Mouse (Mus musculus) adrenal gland, adult (tissue): ENCODE results near the gene Prpf38a.
A peak's percentile ranks its signal among the peaks of the same experiment; 100 is the strongest.

ENCODE experiments used
- DNase-seq, 2 experiments: peaks; one replicate each; pipeline ENCODE4 v3.0.0; 2022 to 2023; ENCODE audit warnings: low spot score in 1 of 2; ENCODE audit not compliant: inconsistent age in 2 of 2

Gene Prpf38a

GRCm38 (mm10) chr4:108578840-108579742 is at the start of gene Prpf38a, which contains the start of gene Orc1:
Prpf38a (minus strand) TSS chr4:108579336.
Orc1 (plus strand) TSS chr4:108579423.
- DNase-seq: peak; percentile 97 to 99

DNA sequence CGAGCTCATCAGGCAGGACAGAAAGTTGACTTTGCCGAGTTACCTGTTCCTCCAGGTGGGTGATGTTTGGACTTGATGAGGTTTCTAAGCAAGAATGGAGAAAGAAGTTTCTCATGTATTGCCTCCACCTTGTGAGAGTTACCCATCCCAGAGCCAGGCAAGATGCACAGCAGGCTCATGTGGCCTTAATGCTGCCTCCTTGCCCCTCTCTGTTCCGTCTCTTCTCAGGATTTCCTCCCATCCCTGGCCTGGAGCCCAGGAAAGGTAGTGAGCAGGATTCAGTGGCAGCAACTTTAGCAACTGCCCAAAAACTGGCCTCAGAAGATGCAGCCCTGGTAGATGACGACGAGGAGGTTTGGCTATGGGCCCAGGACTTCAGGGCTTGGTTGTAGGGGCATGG is 47.9 kb upstream of the Prpf38a start:
- DNase-seq: no peak

DNA sequence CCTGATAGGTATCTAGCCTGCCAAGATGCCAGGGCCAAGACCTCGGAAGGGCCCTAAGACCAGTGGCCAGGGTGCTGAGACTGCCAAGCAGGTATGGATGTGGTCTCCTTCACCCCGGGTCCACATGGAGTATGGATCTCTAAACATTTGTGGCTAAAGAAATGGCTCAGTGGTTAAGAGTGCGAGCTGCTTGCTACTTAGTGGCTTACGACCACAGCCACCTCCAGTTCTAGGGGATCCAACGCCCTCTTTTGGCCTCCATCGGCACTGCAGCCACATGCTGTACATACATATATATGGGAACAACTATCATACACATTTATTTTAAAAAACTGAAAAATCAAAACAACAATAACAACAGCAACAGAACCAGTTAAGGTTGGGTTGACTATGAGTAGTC is 42.4 kb upstream of the Prpf38a start:
- no peak for DNase-seq

- DNase-seq: peak in 1 of 2 experiments; percentile 51
Measured at GRCm38 (mm10) chr4:108620536-108620935, 41.4 kb upstream of the Prpf38a start.

DNA sequence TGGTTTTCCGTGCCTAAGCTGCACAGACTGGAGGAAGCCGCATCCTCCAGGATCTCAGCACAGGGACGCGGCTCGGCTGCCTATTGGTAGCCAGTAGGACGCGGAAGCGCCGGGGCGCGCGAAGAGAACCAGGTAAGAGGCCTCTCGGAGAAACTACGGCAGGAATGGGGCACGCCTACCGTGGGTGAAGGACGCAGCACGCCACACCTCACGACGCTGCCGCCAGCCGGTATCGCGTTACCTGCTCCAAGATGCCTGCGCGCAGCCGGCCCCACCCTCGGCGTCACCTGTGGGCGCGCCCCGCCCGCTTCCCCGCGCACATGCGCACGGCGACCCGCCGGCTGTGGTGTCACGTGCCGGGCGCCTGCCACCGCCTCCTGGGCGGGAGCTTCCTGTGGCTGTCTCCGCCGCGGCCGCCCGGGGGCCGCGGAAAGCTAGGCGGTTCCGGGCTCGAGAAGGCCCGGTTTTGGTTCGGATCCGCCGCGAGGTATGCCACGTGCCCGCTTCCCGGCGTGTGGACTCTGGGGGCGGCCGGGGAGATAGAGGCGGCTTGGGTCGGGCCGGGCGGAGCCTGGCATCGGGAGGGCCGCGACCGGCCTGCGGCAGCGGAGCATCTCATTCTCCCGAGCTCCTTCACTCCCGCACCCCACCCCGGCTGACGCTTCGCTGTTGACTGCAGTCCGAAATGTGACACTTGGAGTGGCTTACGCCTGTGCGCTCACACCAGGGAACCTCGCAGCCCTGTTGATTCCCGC is 40.6 kb upstream of the Prpf38a start, which contains the start of gene Cc2d1b:
Gene Cc2d1b (plus strand): TSS at position 354 of the 755 bp plus-strand sequence.
- DNase-seq: peak; percentile 93 to 96

DNA sequence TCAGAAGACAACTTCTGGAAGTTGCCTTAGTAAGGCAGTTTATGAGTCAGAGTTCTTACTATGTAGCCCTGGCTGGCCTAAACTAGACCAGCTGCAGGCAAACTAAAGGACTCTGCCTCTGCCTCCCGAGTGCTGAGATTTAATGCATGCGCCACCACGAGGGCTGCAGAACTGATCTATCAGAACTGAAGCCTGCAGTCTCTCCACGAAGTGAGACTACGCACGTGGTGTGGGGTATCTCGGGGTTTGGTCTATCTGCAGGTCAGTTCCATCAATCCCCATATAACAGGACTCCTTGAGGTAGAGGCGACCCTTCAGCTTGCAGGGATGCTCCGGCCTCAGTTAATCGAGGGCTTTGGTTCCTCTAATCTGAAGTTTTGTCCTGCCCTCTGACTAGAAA is 40.0 kb upstream of the Prpf38a start:
- DNase-seq: no peak

DNA sequence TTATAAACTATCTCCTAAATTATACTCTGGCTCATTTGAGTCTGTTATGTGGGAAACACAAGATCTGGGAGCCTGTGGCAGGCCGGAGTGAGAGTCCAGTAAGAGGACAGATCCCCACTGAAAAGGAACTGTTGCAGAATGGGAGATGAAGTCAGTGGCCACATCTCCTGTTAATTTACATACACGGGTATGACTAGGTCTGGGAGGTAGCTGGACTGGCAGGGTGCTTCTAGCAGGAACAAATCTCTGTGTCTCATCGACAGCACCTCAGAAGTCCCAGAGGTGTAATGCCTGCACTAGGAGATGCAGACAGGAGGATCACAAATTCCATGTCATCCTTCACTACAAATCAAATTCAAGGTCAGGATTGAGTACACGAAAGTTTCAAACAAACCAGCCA is 39.5 kb upstream of the Prpf38a start:
- DNase-seq: no peak

GRCm38 (mm10) chr4:108610935-108611334 is 31.8 kb upstream of the Prpf38a start:
- DNase-seq: no peak

GRCm38 (mm10) chr4:108608651-108609050 is 29.5 kb upstream of the Prpf38a start:
- DNase-seq: peak in 1 of 2 experiments; percentile 70

DNA sequence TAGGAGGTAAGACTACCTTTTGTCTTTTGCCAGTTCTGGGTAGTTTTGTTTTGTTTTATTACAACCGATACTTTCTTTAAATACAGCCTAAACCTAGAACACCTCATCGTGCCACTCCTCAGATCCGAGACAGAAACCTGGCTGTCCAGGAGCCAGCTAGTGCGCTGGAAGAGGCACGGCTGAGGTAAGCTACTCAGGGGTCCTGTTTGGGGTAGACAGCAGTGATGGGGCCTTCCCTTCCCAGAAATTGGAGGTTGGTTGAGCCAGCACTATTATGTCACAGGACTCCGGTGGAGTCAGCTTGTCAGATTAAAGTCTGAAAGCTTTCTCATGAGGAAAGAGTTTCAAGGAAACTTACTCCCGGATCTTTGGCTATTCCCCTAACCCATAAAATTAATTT is 22.7 kb upstream of the Prpf38a start:
- DNase-seq: no peak

DNA sequence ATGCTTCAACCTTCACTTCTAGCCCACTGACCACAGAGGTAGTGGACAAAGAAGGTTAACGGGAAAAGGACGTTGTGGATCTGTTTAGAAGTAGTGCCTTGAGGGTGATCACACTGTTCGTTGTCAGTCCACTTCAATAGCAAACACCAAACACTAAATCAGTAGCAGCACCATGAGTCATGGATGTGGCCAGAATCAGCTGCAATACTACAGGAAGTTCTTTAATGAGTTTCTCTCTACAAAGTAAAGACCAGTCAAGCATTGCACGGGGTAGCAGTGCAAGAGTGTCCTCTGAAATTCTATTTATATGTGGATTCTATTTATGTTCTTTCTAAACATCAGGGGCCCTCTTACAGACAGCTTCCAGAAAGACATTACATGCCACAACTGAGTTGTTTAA is 19.2 kb upstream of the Prpf38a start:
- no peak for DNase-seq

DNA sequence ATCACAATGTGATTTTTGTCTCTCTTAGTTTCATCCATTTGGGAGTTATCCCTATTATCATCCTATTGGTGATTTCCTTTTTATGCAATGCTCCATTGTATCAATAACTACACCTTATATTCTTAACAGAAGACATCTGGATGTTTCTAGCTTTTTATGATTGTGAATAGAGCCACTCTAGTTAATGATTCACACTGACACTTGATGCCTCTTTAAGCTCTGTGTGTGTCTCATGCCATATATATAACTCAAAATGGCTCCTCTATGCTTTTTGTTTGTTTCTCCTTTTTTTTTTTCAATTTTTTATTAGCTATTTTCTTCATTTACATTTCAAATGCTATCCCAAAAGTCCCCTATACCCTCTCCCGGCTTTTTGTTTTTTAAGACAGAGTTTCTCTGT is 16.6 kb upstream of the Prpf38a start:
- DNase-seq: no peak

DNA sequence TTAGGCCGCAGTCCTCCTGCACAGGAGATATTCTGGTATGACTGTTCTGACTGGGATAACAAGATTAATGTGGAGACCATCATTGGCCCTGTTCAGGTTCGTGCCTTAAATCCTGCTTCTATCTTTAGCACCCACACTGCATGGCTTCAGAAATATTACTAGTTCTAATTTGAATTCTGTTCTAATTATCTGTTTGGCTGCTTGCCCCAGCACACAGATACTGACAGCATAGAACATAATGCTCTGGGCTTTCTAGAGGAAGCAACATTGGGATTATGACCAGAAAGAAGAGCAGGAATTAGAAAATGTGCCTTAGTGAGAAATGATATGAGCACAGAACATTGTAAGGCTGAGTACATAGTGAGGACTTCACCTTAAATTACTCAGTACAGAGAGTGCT is 14.2 kb upstream of the Prpf38a start:
- DNase-seq: no peak

- DNase-seq: no peak
Measured at GRCm38 (mm10) chr4:108579743-108580411, 741 bp upstream of the Prpf38a start.

- DNase-seq: no peak
Measured at GRCm38 (mm10) chr4:108572644-108573043, 6.5 kb downstream of the Prpf38a start.

DNA sequence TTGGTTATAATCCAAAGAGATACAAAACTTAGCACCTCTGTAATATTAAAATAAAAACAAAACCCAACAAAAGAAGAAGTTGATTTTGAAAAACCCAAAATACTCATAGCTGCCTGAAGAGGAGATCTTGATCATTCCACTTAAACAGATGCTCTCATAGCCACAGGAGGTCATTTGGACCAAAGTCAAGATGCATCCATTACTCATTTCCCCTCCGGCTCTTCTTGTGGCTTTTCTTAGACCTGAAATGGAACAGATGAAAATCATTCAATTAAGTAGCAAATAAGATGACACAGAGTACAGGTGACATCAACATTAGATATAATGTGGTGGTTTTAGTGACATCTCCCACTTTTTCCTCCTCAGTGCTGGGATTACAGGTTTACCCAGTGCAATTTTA is 14.1 kb downstream of the Prpf38a start:
- DNase-seq: no peak

DNA sequence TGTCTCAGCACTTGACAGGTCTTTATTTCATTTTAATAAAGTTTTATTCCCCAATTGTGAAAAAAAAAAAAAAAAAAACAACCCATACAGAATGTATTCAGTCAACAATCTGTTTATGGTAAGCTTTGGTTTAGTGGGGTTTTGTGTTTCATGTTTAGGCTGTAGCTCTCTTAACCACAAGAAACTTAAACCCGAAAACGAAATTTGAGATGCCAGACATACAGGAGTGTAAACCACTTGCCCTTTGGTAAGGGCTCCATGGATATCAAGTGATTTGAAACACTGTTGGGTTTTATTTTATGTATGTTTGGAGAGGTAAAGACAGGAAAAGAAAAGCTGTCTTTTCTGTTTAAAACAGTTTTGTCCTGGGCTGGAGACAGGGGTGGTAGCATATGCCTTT is 39.4 kb downstream of the Prpf38a start:
- no peak for DNase-seq
